Mouse (Mus musculus) layer of hippocampus, adult 9-10 months (tissue): ENCODE results near the gene Zbp1.

Experiments used
- DNase-seq: peaks from one replicate; pipeline ENCODE4 v3.0.0; 2022; ENCODE audit warnings: low spot score

Zbp1 gene

GRCm38 (mm10) chr2:173177951-173178350 is 40.8 kb downstream of the Zbp1 start:
- no peak for DNase-seq

DNA sequence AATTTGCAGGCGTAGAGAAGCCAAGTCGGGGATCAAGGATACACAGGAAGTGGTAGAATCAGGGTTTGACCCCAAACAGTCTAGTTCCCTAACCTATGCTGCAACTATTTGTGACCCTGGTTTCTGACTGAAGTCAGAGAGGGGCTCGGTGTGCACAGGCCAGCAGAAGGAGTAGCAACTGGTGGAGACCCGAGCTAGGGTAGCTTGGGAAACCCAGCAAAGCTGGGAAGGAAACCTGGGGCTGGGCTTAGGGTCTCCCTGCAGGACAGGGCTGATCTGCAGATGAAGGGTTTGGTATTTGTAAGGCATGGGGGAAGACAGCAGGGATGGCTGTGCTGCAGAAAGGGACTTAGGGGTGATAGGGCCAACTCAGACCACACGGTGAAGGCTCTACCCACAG is 41.2 kb downstream of the Zbp1 start:
- DNase-seq = no peak

GRCm38 (mm10) chr2:173175703-173176102 is 43.0 kb downstream of the Zbp1 start:
- DNase-seq = no peak

GRCm38 (mm10) chr2:173174569-173174968 is 44.2 kb downstream of the Zbp1 start:
- DNase-seq = no peak

DNA sequence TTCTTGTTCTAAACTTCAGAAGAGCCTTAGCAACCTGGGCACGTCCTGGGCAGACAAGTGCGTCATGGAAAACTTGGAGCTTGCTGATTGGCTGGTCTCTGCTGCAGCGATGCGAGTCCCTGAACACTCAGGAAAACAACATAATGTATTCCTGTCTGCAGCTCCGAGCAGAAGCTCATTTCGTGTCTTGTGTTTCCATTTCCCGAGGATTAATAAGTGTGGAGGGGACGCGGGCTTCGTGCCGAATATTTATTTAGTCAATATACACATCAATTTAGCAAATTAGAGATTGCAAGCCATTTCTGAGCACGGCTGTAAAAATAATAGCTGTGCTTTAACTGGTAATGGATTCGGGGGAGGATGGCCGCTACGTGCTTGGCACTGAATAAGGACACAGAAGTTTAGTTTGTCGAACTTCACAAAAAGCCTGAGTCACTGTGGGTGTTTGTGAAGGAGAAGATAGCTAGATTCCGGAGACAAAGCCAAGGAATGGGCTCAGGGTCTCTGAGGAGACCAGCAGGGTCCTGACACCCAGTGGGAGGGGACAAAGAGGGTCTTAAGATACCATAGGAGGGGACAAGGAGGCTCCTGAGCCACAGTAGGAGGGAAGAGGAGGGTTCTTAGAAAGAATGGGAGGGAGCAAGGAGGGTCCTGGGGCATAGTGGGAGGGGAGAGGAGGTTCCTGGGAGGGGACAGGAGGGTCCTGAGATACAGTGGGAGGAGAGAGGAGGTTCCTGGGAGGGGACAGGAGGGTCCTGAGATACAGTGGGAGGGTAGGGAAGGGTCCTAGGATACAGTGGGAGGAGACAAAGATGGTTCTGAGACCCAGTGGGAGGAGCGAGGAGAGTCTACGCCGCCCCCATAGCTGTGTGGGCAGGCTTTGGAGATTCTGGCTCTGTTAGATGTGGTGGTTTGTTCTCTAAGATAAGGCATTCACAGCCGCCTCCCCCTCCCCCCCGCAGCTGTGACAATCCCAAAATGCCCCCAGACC is 44.9 kb downstream of the Zbp1 start:
- peak; percentile 56 for DNase-seq

DNA sequence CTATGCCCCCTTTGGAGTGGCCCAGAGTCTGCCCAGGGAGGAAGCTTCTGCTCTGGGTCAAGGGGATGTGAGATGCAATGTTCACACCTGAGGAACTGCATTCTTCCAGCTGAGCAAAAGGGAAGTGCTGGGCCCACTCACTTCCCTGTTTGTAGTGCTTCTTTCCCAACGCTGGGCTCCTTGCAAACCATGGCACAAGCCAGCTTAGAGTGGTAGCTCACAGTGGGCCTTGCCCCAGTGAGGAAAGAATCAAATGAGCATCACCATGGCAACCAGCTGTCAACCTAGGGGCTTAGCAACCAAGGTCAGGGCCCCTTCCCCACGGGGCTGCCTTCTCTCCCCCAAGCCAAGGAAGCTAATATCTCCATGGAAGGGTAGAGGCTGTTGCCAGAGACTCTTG is 45.7 kb downstream of the Zbp1 start:
- no peak for DNase-seq

GRCm38 (mm10) chr2:173172386-173172785 is 46.3 kb downstream of the Zbp1 start:
- DNase-seq = no peak

DNA sequence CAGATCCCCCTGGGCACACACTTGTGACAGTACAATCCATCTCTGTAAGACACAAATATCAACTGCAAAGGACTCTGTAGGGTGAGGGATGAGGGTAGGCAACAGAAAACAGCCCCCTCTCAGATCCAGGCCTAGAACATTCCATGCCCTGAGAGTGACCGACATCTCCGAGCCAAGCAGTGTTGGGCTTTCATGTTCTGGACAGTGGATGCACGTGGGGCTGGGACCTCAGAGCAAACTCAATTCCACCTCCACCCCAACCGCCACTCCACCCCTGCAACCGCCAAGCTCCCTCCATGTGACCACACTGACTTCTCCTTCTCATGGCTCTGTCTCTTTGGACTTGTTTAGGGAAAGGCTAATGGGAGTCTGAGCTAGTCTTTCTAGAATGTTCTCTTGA is 46.8 kb downstream of the Zbp1 start:
- no peak for DNase-seq

DNA sequence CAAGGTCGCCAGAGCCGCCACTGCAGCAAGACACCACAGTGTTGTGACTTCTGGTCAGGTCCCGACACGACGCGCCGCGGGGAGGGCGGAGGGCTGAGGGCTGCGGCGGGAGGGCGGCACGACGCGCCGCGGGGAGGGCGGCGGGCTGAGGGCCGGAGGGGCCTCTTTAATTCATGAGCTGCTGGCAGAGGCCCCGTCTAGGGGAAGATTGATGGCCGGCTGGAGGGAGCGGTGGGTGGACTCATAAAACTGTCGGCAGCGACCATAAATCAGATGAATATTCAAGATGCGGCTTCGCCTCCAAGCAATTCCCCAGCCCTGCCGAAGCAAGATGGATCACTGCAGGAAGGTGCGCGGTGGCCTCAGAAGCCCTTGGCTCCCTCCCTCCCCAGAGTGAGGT is 47.3 kb downstream of the Zbp1 start:
- no peak for DNase-seq

GRCm38 (mm10) chr2:173170715-173171114 is 48.0 kb downstream of the Zbp1 start:
- no peak for DNase-seq

DNA sequence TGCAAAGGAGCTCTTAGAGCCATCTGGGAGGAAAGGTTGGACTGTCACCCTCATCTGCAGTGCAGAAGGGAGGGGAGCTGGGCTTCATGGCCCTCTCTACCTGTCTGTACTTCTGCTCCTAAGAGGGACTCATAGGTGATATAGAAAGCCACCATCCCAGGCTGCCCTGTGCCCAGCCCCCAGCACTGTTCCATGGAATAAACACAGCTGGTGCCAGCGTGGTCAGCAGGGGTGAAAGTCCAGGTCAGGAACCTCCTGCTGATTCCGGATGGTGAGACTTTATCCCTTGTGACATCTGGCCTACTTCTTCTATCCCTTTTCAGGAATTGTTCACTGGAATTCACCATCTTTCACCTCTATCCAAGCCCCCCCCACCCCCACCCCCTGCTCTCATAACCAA is 48.6 kb downstream of the Zbp1 start:
- DNase-seq = no peak

DNA sequence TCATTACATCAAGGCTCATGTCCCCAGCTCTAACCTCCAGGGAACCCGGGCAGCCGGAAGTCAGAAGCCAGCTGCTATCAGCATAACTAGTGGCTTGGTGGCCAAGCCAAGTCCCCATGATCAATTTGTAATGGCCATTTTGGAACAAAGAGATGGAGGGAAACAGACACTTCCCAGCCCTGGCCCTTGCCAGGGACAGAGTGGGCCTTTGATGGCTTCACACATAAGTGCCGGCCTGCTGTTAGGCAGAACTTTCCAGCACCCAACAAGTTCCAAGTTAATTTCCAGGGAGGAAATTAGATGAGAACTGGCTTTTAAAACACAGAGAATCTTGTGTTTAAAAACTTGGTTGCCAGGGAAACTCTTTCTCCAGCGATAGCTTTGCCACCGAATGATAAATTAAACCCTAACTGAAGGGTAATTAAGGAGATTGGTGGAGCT is 50.3 kb downstream of the Zbp1 start:
- DNase-seq = no peak

GRCm38 (mm10) chr2:173165357-173165756 is 53.4 kb downstream of the Zbp1 start:
- DNase-seq = no peak

- DNase-seq = no peak
These were observed 53.8 kb downstream of the Zbp1 start for GRCm38 (mm10) chr2:173164946-173165345.

GRCm38 (mm10) chr2:173164358-173164757 is 54.4 kb downstream of the Zbp1 start:
- no peak for DNase-seq

GRCm38 (mm10) chr2:173163380-173163779 is 55.3 kb downstream of the Zbp1 start:
- DNase-seq = no peak

- DNase-seq = no peak
These were observed 59.1 kb downstream of the Zbp1 start for GRCm38 (mm10) chr2:173159354-173160311.

- no peak for DNase-seq
These were observed 60.2 kb downstream of the Zbp1 start for GRCm38 (mm10) chr2:173158390-173159055.

DNA sequence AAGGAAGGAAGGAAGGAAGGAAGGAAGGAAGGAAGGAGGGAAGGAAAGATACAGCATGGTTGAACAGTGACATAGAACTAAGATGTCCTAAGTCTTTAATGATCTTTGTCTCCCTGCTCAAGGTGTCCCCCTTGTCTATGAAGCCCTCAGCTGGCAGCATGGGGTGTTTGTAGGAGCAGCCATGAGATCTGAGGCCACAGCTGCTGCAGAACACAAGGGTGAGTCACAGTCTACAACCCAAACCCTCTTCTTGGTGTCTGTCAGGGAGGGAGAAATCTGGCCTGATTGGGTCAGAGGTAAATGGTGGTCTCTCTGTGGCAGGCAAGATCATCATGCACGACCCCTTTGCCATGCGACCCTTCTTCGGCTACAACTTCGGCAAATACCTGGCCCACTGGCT is 60.9 kb downstream of the Zbp1 start:
- no peak for DNase-seq

- DNase-seq = no peak
These were observed 61.3 kb downstream of the Zbp1 start for GRCm38 (mm10) chr2:173157376-173157775.

- no peak for DNase-seq
These were observed 61.8 kb downstream of the Zbp1 start for GRCm38 (mm10) chr2:173156923-173157322.
